Mouse (Mus musculus): ENCODE measurements around the gene Card9.
"Not testable (repeated sequence)": the region's sequence is repeated elsewhere in the genome, so short reads cannot be mapped to it uniquely, and the experiment has no call there.

DNA sequence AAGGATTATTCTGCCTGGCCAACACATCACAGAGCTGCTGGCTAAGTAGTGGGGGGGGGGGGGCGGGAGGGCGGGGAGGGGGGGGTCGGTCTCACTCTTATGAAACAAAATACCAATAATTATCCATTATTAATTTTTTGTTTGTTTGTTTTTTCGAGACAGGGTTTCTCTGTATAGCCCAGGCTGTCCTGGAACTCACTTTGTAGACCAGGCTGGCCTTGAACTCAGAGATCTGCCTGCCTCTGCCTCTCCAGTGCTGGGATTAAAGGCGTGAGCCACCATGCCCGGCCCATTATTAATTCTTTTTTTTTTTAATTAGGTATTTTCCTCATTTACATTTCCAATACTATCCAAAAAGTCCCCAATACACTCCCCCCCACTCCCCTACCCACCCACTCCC lies 20.2 kb upstream of the Card9 start:
- TF ChIP-seq POLR2A (IDR thresholded peaks at IDR 0.05; ENCODE audit: insufficient read depth, low read length); CTCF (IDR thresholded peaks at IDR 0.05; ENCODE audit: low read depth, low read length); EP300 (IDR thresholded peaks at IDR 0.05; ENCODE audit: insufficient read depth, low read depth, low read length): not testable (repeated sequence)
